Mouse (Mus musculus) lung, adult 2 months (tissue): ENCODE results near the gene Ssbp1. TPM values are rescaled to one million over a fixed set of nuclear protein-coding genes. Genes with fewer than 3 reads are reported as not detected.
A peak's percentile ranks its signal among the peaks of the same experiment; 100 is the strongest.

Experiments used
- DNase-seq: peaks from one replicate; pipeline ENCODE4 v3.0.0; 2022
- H3K4me1 ChIP-seq: fragments of 200-500 bp; 2 replicates; pipeline ENCODE4 v1.6.1; 2011; ENCODE audit warnings: low read length; ENCODE audit not compliant: control insufficient read depth, insufficient read depth
- H3K4me3 ChIP-seq: fragments of 200-500 bp; replicated peaks from 2 replicates; pipeline ENCODE3; 2011; ENCODE audit warnings: low read depth, mild to moderate bottlenecking, control low read depth, low read length; ENCODE audit errors: extremely low read depth
- CTCF ChIP-seq: fragments of 200-500 bp; IDR thresholded peaks from 2 replicates; pipeline ENCODE4 v1.5.1; 2011; ENCODE audit warnings: mild to moderate bottlenecking, low read length, control low read depth; ENCODE audit not compliant: insufficient read depth
- POLR2A ChIP-seq: fragments of 200-500 bp; IDR thresholded peaks from 2 replicates; pipeline ENCODE4 v1.6.1; 2011; ENCODE audit warnings: low read depth, mild to moderate bottlenecking, control low read depth, low read length, borderline replicate concordance; ENCODE audit errors: extremely low read depth
- WGBS: fragments of 180-500 bp; shearing (Covaris S2); methylation state at CpG from one replicate; pipeline ENCODE4 v1.1.7; 2018; 5-methylcytosine and 5-hydroxymethylcytosine counted together
- polyA plus RNA-seq: library from polyadenylated mRNA; depleted of rRNA; stranded (reverse); fragments of >200 nt; gene quantifications from 2 replicates; pipeline ENCODE4 v1.2.3, GENCODE M21; 2012

Gene Ssbp1
- polyA plus RNA-seq, 1 experiment, result 9.7 TPM

DNA sequence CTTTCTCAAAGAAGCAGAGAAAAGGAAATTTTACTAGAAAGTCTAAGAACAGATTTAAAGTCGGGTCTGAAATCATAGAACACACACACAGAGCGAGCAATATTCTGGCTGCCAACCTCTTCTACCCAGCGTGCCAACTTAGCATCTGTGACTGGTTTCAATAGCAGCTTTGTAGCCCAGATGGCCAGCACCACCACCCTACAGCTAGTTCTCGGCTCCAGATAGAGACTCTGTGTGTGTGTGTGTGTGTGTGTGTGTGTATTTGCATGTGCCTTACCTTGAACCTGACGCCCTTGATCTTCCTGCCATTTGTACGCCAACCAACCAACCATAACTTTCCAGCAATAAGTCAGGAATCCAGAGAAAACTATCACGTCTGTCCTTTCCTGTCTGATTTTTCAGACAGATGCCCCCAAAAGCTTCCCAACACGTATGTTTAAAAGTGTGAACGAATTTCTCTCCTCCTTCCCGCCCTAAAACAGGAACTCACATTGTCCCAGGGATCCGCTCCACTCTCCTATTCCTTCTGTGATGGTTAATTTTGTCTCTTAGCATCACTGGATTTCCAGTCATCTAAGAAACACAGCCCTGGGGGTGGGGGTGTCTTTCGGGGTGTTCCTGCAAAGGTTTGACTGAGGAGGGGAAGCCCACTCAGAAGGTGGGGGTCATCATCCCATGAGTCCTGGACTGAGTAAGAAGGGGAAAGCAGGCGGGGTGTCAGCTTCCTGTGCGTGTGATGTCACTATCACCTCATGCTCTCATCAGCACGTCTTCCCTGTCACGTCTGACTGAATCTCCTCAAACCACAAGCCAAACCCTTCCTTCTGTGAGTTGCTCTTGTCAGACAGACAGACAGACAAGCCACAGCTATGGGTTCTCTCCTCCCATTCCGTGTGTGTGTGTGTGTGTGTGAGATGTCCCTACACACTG lies 38.5 kb upstream of the Ssbp1 start:
- Histone ChIP-seq H3K4me1 (peaks cover 3% of the 10 kb centered on the region; the same call in 1 of the 2 replicates), H3K4me3 (no peak overlapping the region)
- TF ChIP-seq POLR2A (no peak), CTCF (no peak)
- 88% methylated on average over 17 of the region's 17 CpGs for WGBS
- DNase-seq, result no peak

DNA sequence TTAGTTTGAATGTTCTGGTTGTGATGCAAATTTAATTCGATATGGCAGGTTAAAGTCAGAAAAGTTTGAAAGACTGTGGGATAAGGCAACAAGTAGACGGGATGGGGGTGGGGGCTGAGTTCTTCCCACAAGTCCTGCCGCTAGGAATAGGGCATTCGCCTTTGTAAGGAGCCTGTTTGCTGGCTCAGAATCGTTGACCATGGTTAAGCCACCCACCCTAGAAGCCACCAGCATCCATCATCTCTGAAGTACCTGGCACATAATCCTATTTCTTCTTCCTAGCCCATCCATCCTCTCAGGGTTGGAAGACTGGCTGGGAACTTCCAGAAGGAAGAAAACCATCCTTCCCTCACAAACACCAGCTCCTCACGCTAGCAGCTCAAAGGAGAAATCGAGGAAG lies 36.5 kb upstream of the Ssbp1 start:
- WGBS, result 22% methylated on average over 7 of the region's 7 CpGs
- DNase-seq, result no peak
- Histone ChIP-seq H3K4me3 (no peak overlapping the region), H3K4me1 (no peaks in the 10 kb centered on the region)
- no peak for TF ChIP-seq POLR2A
- no peak for TF ChIP-seq CTCF

DNA sequence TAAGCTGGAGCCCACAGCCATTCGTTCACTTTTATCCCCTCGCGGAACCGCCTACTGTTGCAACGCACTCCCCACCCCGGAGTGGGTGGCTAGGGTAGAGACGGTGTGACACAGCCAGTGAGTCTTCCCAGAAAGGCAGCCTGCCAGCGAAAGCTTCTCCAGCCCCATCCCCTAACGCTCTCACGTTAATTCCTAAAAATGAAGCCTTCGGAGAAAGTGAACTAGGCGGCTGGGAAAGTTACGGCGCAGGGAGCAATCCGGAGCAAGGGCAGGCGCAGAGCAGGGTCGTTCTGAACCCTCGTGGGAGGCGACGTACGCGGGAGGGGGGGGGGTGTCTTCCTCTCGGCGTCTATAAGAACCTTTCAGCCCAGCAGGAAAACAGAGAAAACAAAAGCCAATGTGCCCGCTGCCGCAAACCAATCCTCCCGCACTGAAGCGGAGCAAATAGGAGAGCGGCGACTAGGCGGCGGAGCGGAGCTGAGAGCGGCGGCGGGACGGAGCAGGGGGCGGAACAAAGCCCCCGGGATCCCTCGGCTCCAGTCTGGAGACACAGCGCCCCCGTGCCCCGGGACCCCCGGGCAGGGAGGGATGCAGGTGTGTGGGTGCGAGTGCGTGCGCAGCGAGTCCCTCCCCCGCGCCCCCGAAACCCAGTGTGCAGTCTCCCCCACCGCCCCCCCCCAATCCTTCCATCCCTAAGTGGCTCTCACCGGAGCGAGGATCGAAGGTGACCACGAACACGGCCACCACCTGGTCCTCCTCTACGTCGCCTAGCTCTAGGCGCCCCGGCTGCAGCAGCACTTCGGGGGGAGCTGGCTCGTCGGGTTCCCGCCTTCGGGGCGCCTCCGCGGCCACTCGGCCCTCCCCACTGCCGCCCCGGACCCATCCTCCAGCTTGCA lies 35.8 kb upstream of the Ssbp1 start:
- DNase-seq, result peak; percentile 31
- Histone ChIP-seq H3K4me1 (no peaks in the 10 kb centered on the region), H3K4me3 (peak overlapping the region; percentile 92)
- TF ChIP-seq POLR2A (no peak), CTCF (no peak)
- WGBS, result under 1% methylated on average over 72 of the region's 72 CpGs

DNA sequence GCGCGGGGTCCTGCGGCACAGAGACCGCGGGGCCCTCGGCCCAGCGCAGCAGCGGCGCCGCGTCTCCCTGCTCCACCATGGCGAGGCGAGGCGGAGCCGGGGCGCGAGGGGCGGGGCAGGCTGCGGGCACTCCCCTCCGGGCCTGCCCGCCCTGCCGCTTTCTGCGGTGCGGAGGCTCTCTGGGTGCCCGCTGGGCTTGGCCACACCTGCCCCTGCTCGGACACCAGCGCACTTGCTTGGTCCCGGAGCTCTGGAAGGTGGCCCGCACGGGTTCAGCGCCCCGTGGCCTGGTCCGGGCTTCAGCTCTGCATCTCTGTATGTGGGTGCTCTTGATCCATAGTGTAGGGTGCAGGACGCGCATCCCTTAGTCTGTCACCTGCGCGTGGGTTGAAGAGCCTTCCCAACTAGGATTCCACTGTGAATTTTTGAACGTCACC lies 35.1 kb upstream of the Ssbp1 start, which contains the start of gene E330009J07Rik:
Gene E330009J07Rik, minus strand, starts transcription at position 89 of the 437 bp plus-strand sequence.
- peak; percentile 84 for DNase-seq
- WGBS, result 2% methylated on average over 37 of the region's 38 CpGs
- peak; percentile 62; the same call in 1 of the 2 replicates for TF ChIP-seq POLR2A
- no peak for TF ChIP-seq CTCF
- Histone ChIP-seq H3K4me3 (peak within 1 kb of the TSS; percentile 92), H3K4me1 (no peaks in the 10 kb centered on the region)

DNA sequence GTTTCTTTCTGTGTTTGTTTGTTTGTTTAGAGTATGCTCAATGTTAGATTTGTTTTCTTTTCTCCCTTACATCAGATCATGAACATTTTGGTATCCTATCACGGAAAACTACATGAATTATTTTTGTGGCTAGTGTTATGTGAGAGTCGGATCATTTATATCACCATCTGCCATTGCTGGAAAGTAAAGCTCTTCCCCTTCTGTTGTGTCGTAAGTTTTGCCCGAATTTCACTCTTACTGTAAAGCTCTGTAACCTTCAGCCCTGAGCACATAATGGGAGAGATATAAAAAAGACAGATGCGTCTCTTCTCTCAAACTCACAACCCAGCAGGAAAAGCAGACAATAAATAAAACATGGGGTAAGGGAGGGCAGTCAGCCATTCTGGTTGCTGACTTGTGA lies 32.2 kb upstream of the Ssbp1 start, which contains the start of gene Wee2:
Gene Wee2, plus strand, starts transcription at position 153 of the 400 bp plus-strand sequence.
- Histone ChIP-seq H3K4me1 (no peaks in the 10 kb centered on the region), H3K4me3 (no peak within 1 kb of the TSS)
- 61% methylated on average over 5 of the region's 5 CpGs for WGBS
- TF ChIP-seq CTCF (no peak), POLR2A (no peak)
- no peak for DNase-seq

DNA sequence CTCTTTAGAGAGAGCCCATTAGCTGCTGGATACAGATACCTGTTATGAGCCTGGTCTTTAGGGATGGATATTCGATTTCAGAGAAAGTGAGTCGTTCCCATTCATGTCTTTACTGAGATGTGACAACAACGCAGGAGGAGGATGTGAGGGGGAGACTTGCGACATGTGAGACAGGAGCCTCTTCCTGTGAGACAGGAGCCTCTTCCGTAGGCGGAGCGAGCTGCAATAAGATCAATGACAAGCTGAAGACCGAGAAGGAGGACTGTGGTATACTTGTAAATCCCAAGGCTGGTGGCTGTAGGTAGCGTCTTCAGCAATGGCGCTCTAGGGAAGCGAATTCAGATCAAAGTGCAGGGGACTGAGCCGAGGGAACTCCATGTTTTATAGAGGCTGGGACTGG lies 31.4 kb upstream of the Ssbp1 start:
- TF ChIP-seq CTCF (no peak), POLR2A (no peak)
- no peaks in the 10 kb centered on the region for H3K4me1 ChIP-seq
- no peak overlapping the region for H3K4me3 ChIP-seq
- 37% methylated on average over 12 of the region's 12 CpGs for WGBS
- no peak for DNase-seq

DNA sequence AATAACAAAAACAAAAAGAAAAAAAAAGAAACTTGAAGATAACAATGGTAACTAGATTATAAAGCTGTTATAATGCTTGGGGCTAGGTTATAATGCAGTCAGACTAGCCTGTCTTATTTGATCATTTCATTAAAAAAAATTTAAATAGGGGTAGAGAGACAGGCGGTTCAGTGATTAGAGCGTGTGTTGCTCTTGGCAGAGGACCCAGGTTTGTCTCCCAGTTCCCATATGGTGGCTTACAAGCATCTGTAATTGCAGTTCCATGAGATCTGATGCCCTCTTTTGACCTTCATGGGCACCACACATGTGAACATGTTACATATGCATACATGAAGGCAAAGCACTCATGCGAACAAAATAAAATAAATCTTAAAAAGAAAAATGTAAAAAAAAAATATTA lies 29.9 kb upstream of the Ssbp1 start:
- H3K4me3 ChIP-seq, result no peak overlapping the region
- TF ChIP-seq POLR2A (no peak), CTCF (no peak)
- WGBS, result 74% methylated on average over 3 of the region's 3 CpGs

DNA sequence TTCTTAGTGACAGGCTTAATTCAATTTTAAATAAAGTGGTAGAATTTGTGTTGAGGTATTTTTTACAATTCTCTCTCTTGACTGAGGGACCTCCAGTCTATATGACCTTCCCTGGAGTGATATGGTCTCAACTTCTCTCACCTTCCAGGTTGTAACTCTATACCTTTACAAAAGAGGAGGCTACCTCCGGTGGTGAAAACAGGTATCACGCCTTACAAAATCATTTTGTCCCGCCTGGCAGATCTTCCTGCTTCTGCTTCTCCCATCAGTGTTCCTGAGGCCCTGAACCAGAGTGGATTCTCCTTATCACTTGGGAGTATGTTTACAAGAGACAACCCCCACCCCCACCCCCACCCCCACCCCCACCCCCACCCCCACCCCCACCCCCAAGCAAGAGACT lies 29.4 kb upstream of the Ssbp1 start:
- 34% methylated on average over 3 of the region's 3 CpGs for WGBS
- no peak overlapping the region for H3K4me3 ChIP-seq
- no peak for DNase-seq
- no peaks in the 10 kb centered on the region for H3K4me1 ChIP-seq
- TF ChIP-seq POLR2A (no peak), CTCF (no peak)

More for the DNA sequence above, 29.9 kb upstream of the Ssbp1 start:
- no peaks in the 10 kb centered on the region for H3K4me1 ChIP-seq
- no peak for DNase-seq

DNA sequence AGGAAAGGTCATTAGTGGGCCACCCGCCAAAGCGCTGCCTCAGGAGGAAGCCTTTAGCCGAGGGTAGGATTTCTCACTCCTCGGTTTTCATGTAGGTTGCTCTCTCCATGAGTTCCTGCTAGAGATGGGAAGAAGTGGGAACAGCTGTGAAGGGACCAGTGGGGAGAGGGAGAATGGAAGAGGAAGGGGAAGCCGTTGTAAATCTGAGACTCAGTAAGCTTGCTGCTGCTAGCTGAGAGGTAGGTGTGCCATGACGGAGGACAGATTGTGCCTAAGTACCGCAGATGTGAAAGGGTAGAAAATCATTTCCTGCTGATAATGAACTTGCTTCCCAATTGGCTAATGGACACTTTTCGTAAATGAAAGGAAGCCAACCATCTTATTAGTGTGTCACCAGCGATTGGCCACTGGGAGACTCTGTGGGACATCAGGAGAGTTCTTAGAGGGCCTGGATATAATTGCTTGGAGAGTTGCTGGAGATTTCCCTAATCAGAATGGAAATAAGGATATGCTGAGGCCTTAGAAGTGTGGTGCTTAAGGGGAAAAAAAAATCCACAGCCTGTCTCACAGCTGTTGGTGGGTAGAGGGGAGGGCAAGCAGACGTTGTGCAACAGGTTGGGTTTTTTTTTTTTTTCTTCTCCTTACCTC lies 27.7 kb upstream of the Ssbp1 start:
- Histone ChIP-seq H3K4me1 (no peaks in the 10 kb centered on the region), H3K4me3 (no peak overlapping the region)
- TF ChIP-seq POLR2A (no peak), CTCF (no peak)
- 26% methylated on average over 10 of the region's 10 CpGs for WGBS
- DNase-seq, result no peak
